Comparison of ENCODE assay signal across 19 mouse cellular contexts in genomic region chr6:97430519-97430918, GRCm38 (mm10).
DNase-seq lines count a peak whose midpoint lies in the region; ATAC-seq and TF ChIP-seq lines count a peak whose summit lies in the region.
"Had no signal": no experiment of that assay in that cellular context is flagged by ENCODE, and none has a peak within 500 bp of the region (broad histone marks: within the 10 kb centered on the region; RNA-seq: fewer than 3 reads in every experiment).

No protein-coding gene starts in this region.

- 50% methylated on average over 6 of the region's 6 CpGs for WGBS in heart, embryonic 11.5 days (ENCODE audit: insufficient replicate concordance)
- WGBS in kidney, adult 2 months = 46% methylated on average over 6 of the region's 6 CpGs
- 26% methylated on average over 6 of the region's 6 CpGs for WGBS in liver, embryonic 13.5 days (ENCODE audit: insufficient replicate concordance)
- whole genome bisulfite sequencing in liver, embryonic 11.5 days = 49% methylated on average over 6 of the region's 6 CpGs

- H3K4me1 ChIP-seq in heart, embryonic 11.5 days (ENCODE audit: control insufficient read depth, insufficient read depth, low read length) = peaks cover 14% of the 10 kb centered on the region
- peaks cover 29% of the 10 kb centered on the region for H3K4me1 ChIP-seq in kidney, adult 2 months (ENCODE audit: control insufficient read depth, insufficient read depth, low read length)
- peaks cover 14% of the 10 kb centered on the region for H3K4me1 ChIP-seq in liver, embryonic 13.5 days (replicated peaks)
- peaks cover 11% of the 10 kb centered on the region for H3K4me1 ChIP-seq in liver, embryonic 11.5 days (replicated peaks; ENCODE audit: control insufficient read depth, insufficient read depth, low read length)
- H3K4me1 ChIP-seq: embryonic facial prominence, embryonic 15.5 days; limb, embryonic 12.5 days; stomach, embryonic 15.5 days had no signal

- H3K4me2 ChIP-seq in heart, embryonic 11.5 days = no peak overlapping the region
- peak overlapping the region; percentile 14; the same call in 1 of the 2 replicates for H3K4me2 ChIP-seq in liver, embryonic 13.5 days
- H3K4me2 ChIP-seq in liver, embryonic 11.5 days = no peak overlapping the region
- H3K4me2 ChIP-seq: embryonic facial prominence, embryonic 15.5 days; hindbrain, embryonic 12.5 days; limb, embryonic 12.5 days; midbrain, embryonic 11.5 days; stomach, embryonic 15.5 days had no signal

- H3K9ac ChIP-seq in heart, embryonic 11.5 days (ENCODE audit: low read depth, low read length) = no peak overlapping the region
- no peak overlapping the region for H3K9ac ChIP-seq in liver, embryonic 13.5 days
- H3K9ac ChIP-seq in liver, embryonic 11.5 days (ENCODE audit: low read depth, low read length) = no peak overlapping the region
- H3K9ac ChIP-seq: embryonic facial prominence, embryonic 15.5 days; hindbrain, embryonic 12.5 days; limb, embryonic 12.5 days; stomach, embryonic 15.5 days had no signal

- no peaks in the 10 kb centered on the region for H3K9me3 ChIP-seq in heart, embryonic 11.5 days (replicated peaks; ENCODE audit: control insufficient read depth, low read length)
- no peaks in the 10 kb centered on the region for H3K9me3 ChIP-seq in liver, embryonic 13.5 days (replicated peaks)
- H3K9me3 ChIP-seq in liver, embryonic 11.5 days (ENCODE audit: control insufficient read depth, low read length) = no peaks in the 10 kb centered on the region
- H3K9me3 ChIP-seq: embryonic facial prominence, embryonic 15.5 days; hindbrain, embryonic 12.5 days; limb, embryonic 12.5 days; stomach, embryonic 15.5 days had no signal

- H3K27ac ChIP-seq in heart, embryonic 11.5 days (ENCODE audit: low read depth, low read length) = peak overlapping the region; percentile 29; the same call in 1 of the 2 replicates
- H3K27ac ChIP-seq in kidney, adult 2 months (ENCODE audit: insufficient read depth, low read depth, low read length) = peak overlapping the region; percentile 96
- no peak overlapping the region for H3K27ac ChIP-seq in liver, embryonic 13.5 days
- no peak overlapping the region; the same call in 1 of the 2 replicates for H3K27ac ChIP-seq in liver, embryonic 11.5 days (ENCODE audit: low read depth, low read length)
- H3K27ac ChIP-seq: embryonic facial prominence, embryonic 15.5 days; hindbrain, embryonic 12.5 days; limb, embryonic 12.5 days; stomach, embryonic 15.5 days had no signal

- ATAC-seq in heart, embryonic 11.5 days (replicated peaks; ENCODE audit: insufficient number of reproducible peaks, low FRiP score, low TSS enrichment) = no peak
- no peak for ATAC-seq in liver, embryonic 13.5 days (ENCODE audit: low read depth)
- no peak for ATAC-seq in liver, embryonic 11.5 days (replicated peaks; ENCODE audit: low FRiP score)
- ATAC-seq: forebrain, embryonic 16.5 days had no signal

- no peak for TF ChIP-seq CTCF in kidney, adult 2 months (conservative IDR thresholded peaks at IDR 0.05; ENCODE audit: insufficient read depth, insufficient read length, low read depth, low read length)

- no peaks in the 10 kb centered on the region for H3K27me3 ChIP-seq in heart, embryonic 11.5 days (ENCODE audit: control insufficient read depth, insufficient read depth, low read length)
- H3K27me3 ChIP-seq in kidney, adult 2 months (replicated peaks; ENCODE audit: control insufficient read depth, insufficient read depth, low read length) = no peaks in the 10 kb centered on the region
- no peaks in the 10 kb centered on the region for H3K27me3 ChIP-seq in liver, embryonic 13.5 days
- H3K27me3 ChIP-seq in liver, embryonic 11.5 days (replicated peaks; ENCODE audit: control insufficient read depth, insufficient read depth, low read length) = no peaks in the 10 kb centered on the region
- H3K27me3 ChIP-seq: embryonic facial prominence, embryonic 15.5 days; hindbrain, embryonic 12.5 days; limb, embryonic 12.5 days; stomach, embryonic 15.5 days had no signal

- TF ChIP-seq POLR2A in kidney, adult 2 months (IDR thresholded peaks at IDR 0.05; ENCODE audit: low read depth, low read length) = no peak

- no peaks in the 10 kb centered on the region for H3K36me3 ChIP-seq in heart, embryonic 11.5 days (ENCODE audit: control insufficient read depth, insufficient read depth, low read length)
- no peaks in the 10 kb centered on the region for H3K36me3 ChIP-seq in kidney, adult 2 months (ENCODE audit: control insufficient read depth, insufficient read depth, low read length)
- H3K36me3 ChIP-seq in liver, embryonic 13.5 days = no peaks in the 10 kb centered on the region
- H3K36me3 ChIP-seq in liver, embryonic 11.5 days (ENCODE audit: control insufficient read depth, insufficient read depth, low read length) = no peaks in the 10 kb centered on the region
- H3K36me3 ChIP-seq: embryonic facial prominence, embryonic 15.5 days; hindbrain, embryonic 12.5 days; limb, embryonic 12.5 days; stomach, embryonic 15.5 days had no signal

- H3K4me3 ChIP-seq in heart, embryonic 11.5 days (ENCODE audit: low read depth, low read length) = no peak overlapping the region
- H3K4me3 ChIP-seq in kidney, adult 2 months (ENCODE audit: insufficient read depth, low read depth, low read length) = no peak overlapping the region
- H3K4me3 ChIP-seq in liver, embryonic 13.5 days (replicated peaks) = no peak overlapping the region
- H3K4me3 ChIP-seq in liver, embryonic 11.5 days (ENCODE audit: low read depth, low read length) = no peak overlapping the region
- H3K4me3 ChIP-seq: embryonic facial prominence, embryonic 15.5 days; hindbrain, embryonic 12.5 days; limb, embryonic 12.5 days; stomach, embryonic 15.5 days had no signal

- no peak for DNase-seq in heart, adult 11 months
- no peak for DNase-seq in kidney, adult 2 months
- no peak for DNase-seq in kidney, postnatal 36 days
- DNase-seq in liver, embryonic 13.5 days = no peak
- no peak for DNase-seq in liver, embryonic 11.5 days (ENCODE audit: low spot score)
- DNase-seq in yolk sac, embryonic 10.5 days (ENCODE audit: low spot score) = peak; percentile 53
- DNase-seq: adrenal gland, postnatal 25 days; cerebellum, adult 18-20 months; cerebellum, postnatal 25 days; lung, adult 2 months; retina, postnatal 1 day; thymus, adult 18-20 months had no signal

Comparison
In these comparisons a context has a peak if more than half of its experiments do, and no peak if none do; other contexts are left out.
1. H3K27ac ChIP-seq: peak in heart, embryonic 11.5 days (single experiment) and kidney, adult 2 months (single experiment); none in liver, embryonic 13.5 days (single experiment) and liver, embryonic 11.5 days (single experiment).